Mouse (Mus musculus): ENCODE results near the gene Socs4. TPM values are rescaled to one million over a fixed set of nuclear protein-coding genes. Genes with fewer than 3 reads are reported as not detected.

Socs4 gene
- polyA plus RNA-seq, 1 experiment from 2014 or later, result 3.6 TPM

GRCm38 (mm10) chr14:47281535-47281934, 4.8 kb downstream of the Socs4 start:
- no peak for DNase-seq (ENCODE audit: low spot score)
- no peak overlapping the region for H3K4me2 ChIP-seq (replicated peaks)
- no peak overlapping the region for H3K4me3 ChIP-seq (replicated peaks; ENCODE audit: low read length)
- H3K27ac ChIP-seq, result no peak overlapping the region
- whole genome bisulfite sequencing, result 92% methylated on average over 4 of the region's 4 CpGs
- peaks cover 10% of the 10 kb centered on the region for H3K4me1 ChIP-seq (replicated peaks; ENCODE audit: control insufficient read depth, insufficient read depth, low read length)
- ATAC-seq (ENCODE audit: low FRiP score), result no peak
- no peaks in the 10 kb centered on the region for H3K9me3 ChIP-seq (ENCODE audit: control insufficient read depth, low read length)
- H3K27me3 ChIP-seq (ENCODE audit: control insufficient read depth, insufficient read depth, low read length), result no peaks in the 10 kb centered on the region
- H3K36me3 ChIP-seq (replicated peaks; ENCODE audit: control insufficient read depth, insufficient read depth), result no peaks in the 10 kb centered on the region
- H3K9ac ChIP-seq, result no peak overlapping the region

GRCm38 (mm10) chr14:47283568-47283967, 6.8 kb downstream of the Socs4 start:
- Histone ChIP-seq H3K4me3 (replicated peaks; ENCODE audit: low read length) (no peak overlapping the region), H3K27ac (no peak overlapping the region), H3K9ac (no peak overlapping the region), H3K9me3 (ENCODE audit: control insufficient read depth, low read length) (no peaks in the 10 kb centered on the region), H3K27me3 (ENCODE audit: control insufficient read depth, insufficient read depth, low read length) (no peaks in the 10 kb centered on the region), H3K4me2 (replicated peaks) (no peak overlapping the region), H3K36me3 (replicated peaks; ENCODE audit: control insufficient read depth, insufficient read depth) (no peaks in the 10 kb centered on the region), H3K4me1 (replicated peaks; ENCODE audit: control insufficient read depth, insufficient read depth, low read length) (no peaks in the 10 kb centered on the region; the same call in 1 of the 2 replicates)
- DNase-seq (ENCODE audit: low spot score), result no peak
- ATAC-seq (ENCODE audit: low FRiP score), result no peak
- WGBS, result 95% methylated on average over 7 of the region's 7 CpGs

DNA sequence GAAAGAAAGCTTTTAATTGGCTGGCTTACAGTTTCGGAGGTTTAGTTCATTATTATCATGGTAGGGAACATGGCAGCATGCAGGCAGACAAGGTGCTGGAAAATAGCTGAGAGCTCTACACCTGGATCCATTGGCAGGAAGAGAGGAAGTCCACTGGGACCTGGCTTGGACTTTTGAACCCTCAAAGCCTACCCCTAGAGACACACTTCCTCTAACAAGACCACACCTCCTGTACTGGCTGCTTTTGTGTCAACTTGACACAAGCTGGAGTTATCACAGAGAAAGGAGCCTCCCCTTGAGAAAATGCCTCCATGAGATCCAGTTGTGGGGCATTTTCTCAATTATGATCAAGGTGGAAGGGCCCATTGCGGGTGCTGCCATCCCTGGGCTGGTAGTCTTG, 8.5 kb downstream of the Socs4 start:
- peaks cover 7% of the 10 kb centered on the region; the same call in 1 of the 2 replicates for H3K36me3 ChIP-seq (replicated peaks; ENCODE audit: control insufficient read depth, insufficient read depth)
- ATAC-seq (ENCODE audit: low FRiP score) (no peak), DNase-seq (ENCODE audit: low spot score) (no peak)
- no peaks in the 10 kb centered on the region for H3K27me3 ChIP-seq (ENCODE audit: control insufficient read depth, insufficient read depth, low read length)
- H3K9ac ChIP-seq, result no peak overlapping the region
- H3K9me3 ChIP-seq (ENCODE audit: control insufficient read depth, low read length), result no peaks in the 10 kb centered on the region
- H3K4me2 ChIP-seq (replicated peaks), result no peak overlapping the region
- H3K27ac ChIP-seq, result no peak overlapping the region
- WGBS, result 99% methylated on average over 2 of the region's 2 CpGs
- H3K4me3 ChIP-seq (replicated peaks; ENCODE audit: low read length), result no peak overlapping the region
- no peaks in the 10 kb centered on the region for H3K4me1 ChIP-seq (replicated peaks; ENCODE audit: control insufficient read depth, insufficient read depth, low read length)

DNA sequence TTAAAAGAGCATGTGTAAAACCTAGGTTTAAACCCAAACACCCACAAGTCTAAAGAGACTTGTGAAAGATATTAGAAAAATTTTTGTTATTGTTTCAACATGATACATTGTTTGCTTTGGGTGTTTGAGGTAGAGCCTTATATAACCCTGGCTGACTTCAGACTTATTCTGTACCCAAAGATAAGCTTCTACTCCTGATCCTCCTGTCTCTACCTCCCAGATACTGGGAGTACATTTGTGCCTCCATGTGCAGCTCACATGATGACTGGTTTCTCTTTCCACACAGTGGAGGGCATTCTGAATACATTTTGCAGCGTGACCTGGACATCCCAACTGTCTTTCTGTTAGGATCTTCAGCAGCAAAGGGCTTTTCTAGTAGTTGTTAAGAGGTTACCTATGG, 9.5 kb downstream of the Socs4 start:
- Histone ChIP-seq H3K4me1 (replicated peaks; ENCODE audit: control insufficient read depth, insufficient read depth, low read length) (no peaks in the 10 kb centered on the region), H3K27me3 (ENCODE audit: control insufficient read depth, insufficient read depth, low read length) (no peaks in the 10 kb centered on the region), H3K4me3 (replicated peaks; ENCODE audit: low read length) (no peak overlapping the region), H3K9me3 (ENCODE audit: control insufficient read depth, low read length) (no peaks in the 10 kb centered on the region), H3K4me2 (replicated peaks) (no peak overlapping the region), H3K27ac (no peak overlapping the region), H3K9ac (no peak overlapping the region), H3K36me3 (replicated peaks; ENCODE audit: control insufficient read depth, insufficient read depth) (peaks cover 13% of the 10 kb centered on the region; the same call in 1 of the 2 replicates)
- DNase-seq (ENCODE audit: low spot score), result no peak
- no peak for ATAC-seq (ENCODE audit: low FRiP score)
- WGBS, result 100% methylated on average over 1 of the region's 1 CpGs

DNA sequence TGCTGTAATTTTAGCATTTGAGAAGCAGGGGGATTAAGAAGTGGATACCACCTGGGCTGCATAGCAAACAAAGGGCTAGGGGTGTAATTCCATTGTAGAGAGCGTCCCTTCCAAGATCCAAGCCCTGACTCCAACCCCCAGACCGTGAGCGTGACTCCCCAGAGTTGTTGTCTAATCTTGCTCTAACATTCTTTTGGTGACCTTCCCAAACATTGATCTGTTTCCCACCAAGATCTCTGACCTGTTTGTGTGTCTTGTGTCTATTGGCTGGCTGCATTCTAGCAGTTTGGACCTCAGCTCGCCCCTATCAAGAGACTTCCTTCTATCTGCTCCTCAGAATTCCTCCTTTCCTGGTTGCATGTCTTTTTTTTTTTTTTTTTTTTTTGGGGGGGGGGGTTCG, 10.3 kb downstream of the Socs4 start:
- no peaks in the 10 kb centered on the region for H3K9me3 ChIP-seq (ENCODE audit: control insufficient read depth, low read length)
- no peaks in the 10 kb centered on the region for H3K27me3 ChIP-seq (ENCODE audit: control insufficient read depth, insufficient read depth, low read length)
- no peak overlapping the region for H3K4me2 ChIP-seq (replicated peaks)
- H3K9ac ChIP-seq, result no peak overlapping the region
- no peak overlapping the region for H3K27ac ChIP-seq
- ATAC-seq (ENCODE audit: low FRiP score), result no peak
- H3K4me3 ChIP-seq (replicated peaks; ENCODE audit: low read length), result no peak overlapping the region
- no peaks in the 10 kb centered on the region for H3K4me1 ChIP-seq (replicated peaks; ENCODE audit: control insufficient read depth, insufficient read depth, low read length)
- no peak for DNase-seq (ENCODE audit: low spot score)
- peaks cover 16% of the 10 kb centered on the region; the same call in 1 of the 2 replicates for H3K36me3 ChIP-seq (replicated peaks; ENCODE audit: control insufficient read depth, insufficient read depth)
- WGBS, result 93% methylated on average over 5 of the region's 5 CpGs

DNA sequence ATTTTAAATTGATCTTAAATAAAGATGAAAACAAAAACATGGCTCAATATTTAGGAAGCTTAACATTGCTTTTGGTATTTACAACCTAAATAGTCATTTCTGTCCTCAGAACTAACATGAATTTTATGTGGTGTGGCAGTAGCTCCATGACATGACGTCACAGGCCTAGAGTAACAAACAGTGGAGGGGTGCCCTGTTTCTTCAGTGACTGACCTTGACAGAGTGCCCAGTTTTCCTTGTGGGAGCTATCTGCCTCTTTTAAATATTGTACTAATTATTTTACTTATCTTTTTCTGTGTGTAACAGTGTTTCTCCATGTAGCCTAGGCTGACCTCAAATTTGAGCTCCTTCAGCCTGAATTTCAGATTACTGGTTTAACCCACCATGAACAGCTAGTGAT, 15.0 kb downstream of the Socs4 start:
- H3K36me3 ChIP-seq (replicated peaks; ENCODE audit: control insufficient read depth, insufficient read depth), result peaks cover 16% of the 10 kb centered on the region; the same call in 1 of the 2 replicates
- 88% methylated on average over 1 of the region's 1 CpGs for WGBS
- no peaks in the 10 kb centered on the region for H3K9me3 ChIP-seq (ENCODE audit: control insufficient read depth, low read length)
- no peak overlapping the region for H3K4me3 ChIP-seq (replicated peaks; ENCODE audit: low read length)
- DNase-seq (ENCODE audit: low spot score) (no peak), ATAC-seq (ENCODE audit: low FRiP score) (no peak)
- H3K27ac ChIP-seq, result no peak overlapping the region
- H3K9ac ChIP-seq, result no peak overlapping the region
- no peak overlapping the region for H3K4me2 ChIP-seq (replicated peaks)
- no peaks in the 10 kb centered on the region for H3K27me3 ChIP-seq (ENCODE audit: control insufficient read depth, insufficient read depth, low read length)
- no peaks in the 10 kb centered on the region for H3K4me1 ChIP-seq (replicated peaks; ENCODE audit: control insufficient read depth, insufficient read depth, low read length)

- Histone ChIP-seq H3K36me3 (replicated peaks; ENCODE audit: control insufficient read depth, insufficient read depth) (peaks cover 16% of the 10 kb centered on the region; the same call in 1 of the 2 replicates), H3K27ac (no peak overlapping the region), H3K9ac (no peak overlapping the region), H3K4me2 (replicated peaks) (no peak overlapping the region), H3K27me3 (ENCODE audit: control insufficient read depth, insufficient read depth, low read length) (no peaks in the 10 kb centered on the region), H3K4me3 (replicated peaks; ENCODE audit: low read length) (no peak overlapping the region), H3K4me1 (replicated peaks; ENCODE audit: control insufficient read depth, insufficient read depth, low read length) (peaks cover 5% of the 10 kb centered on the region), H3K9me3 (ENCODE audit: control insufficient read depth, low read length) (no peaks in the 10 kb centered on the region)
- DNase-seq (ENCODE audit: low spot score) (no peak), ATAC-seq (ENCODE audit: low FRiP score) (no peak)
- WGBS, result 34% methylated on average over 4 of the region's 4 CpGs
These were observed 17.4 kb downstream of the Socs4 start for GRCm38 (mm10) chr14:47294136-47294535.

DNA sequence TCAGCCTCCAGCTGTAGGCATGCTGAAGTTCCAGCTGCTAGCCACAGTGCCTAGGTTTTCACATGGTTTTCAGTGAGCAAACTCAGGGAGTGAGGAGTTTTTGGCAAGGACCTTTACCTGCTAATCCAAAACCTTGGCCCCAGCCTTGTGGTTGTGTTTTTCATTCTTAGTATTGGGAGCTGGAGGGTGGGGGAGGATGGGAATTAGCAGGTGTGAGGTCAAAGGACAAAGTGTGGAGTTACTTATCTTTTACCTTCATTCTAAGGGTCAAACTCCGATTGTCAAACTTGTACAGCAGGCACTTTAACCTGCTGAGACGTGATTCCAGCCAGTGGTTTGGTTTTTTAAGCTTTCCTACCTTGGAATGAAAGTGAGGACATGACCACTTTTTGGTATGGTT, 19.5 kb downstream of the Socs4 start:
- no peak overlapping the region for H3K4me2 ChIP-seq (replicated peaks)
- H3K4me1 ChIP-seq (replicated peaks; ENCODE audit: control insufficient read depth, insufficient read depth, low read length), result peaks cover 19% of the 10 kb centered on the region
- no peak overlapping the region for H3K9ac ChIP-seq
- no peaks in the 10 kb centered on the region for H3K27me3 ChIP-seq (ENCODE audit: control insufficient read depth, insufficient read depth, low read length)
- H3K4me3 ChIP-seq (replicated peaks; ENCODE audit: low read length), result no peak overlapping the region
- H3K9me3 ChIP-seq (ENCODE audit: control insufficient read depth, low read length), result no peaks in the 10 kb centered on the region
- no peak overlapping the region for H3K27ac ChIP-seq
- H3K36me3 ChIP-seq (replicated peaks; ENCODE audit: control insufficient read depth, insufficient read depth), result 0 out of 2 replicates have a peak, but pooled peaks cover 4% of the 10 kb centered on the region
- no peak for DNase-seq (ENCODE audit: low spot score)
- WGBS, result 83% methylated on average over 2 of the region's 2 CpGs
- no peak for ATAC-seq (ENCODE audit: low FRiP score)

GRCm38 (mm10) chr14:47297785-47298407, 21.2 kb downstream of the Socs4 start, which contains the start of gene Mapk1ip1l:
Mapk1ip1l (plus strand) TSS chr14:47298266.
- Histone ChIP-seq H3K36me3 (replicated peaks; ENCODE audit: control insufficient read depth, insufficient read depth) (0 out of 2 replicates have a peak, but pooled peaks cover 4% of the 10 kb centered on the region), H3K4me2 (replicated peaks) (peak within 1 kb of the TSS; percentile 66), H3K9me3 (ENCODE audit: control insufficient read depth, low read length) (no peaks in the 10 kb centered on the region), H3K27ac (peak within 1 kb of the TSS; percentile 95), H3K9ac (peak within 1 kb of the TSS; percentile 93), H3K4me3 (replicated peaks; ENCODE audit: low read length) (peak within 1 kb of the TSS; percentile 76), H3K27me3 (ENCODE audit: control insufficient read depth, insufficient read depth, low read length) (no peaks in the 10 kb centered on the region), H3K4me1 (replicated peaks; ENCODE audit: control insufficient read depth, insufficient read depth, low read length) (peaks cover 25% of the 10 kb centered on the region)
- ATAC-seq (ENCODE audit: low FRiP score) (peak; percentile 89), DNase-seq (ENCODE audit: low spot score) (peak; percentile 92)
- WGBS, result 1% methylated on average over 34 of the region's 34 CpGs

All from hindbrain, embryonic 14.5 days (tissue).